ENCODE assay signal across 12 mouse cellular contexts in genomic region chr14:117981532-117981931, GRCm38 (mm10).
DNase-seq lines count a peak whose midpoint lies in the region.
"Had no signal": no experiment of that assay in that cellular context is flagged by ENCODE, and none has a peak within 500 bp of the region (broad histone marks: within the 10 kb centered on the region; RNA-seq: fewer than 3 reads in every experiment).

No protein-coding gene starts in this region.

- H3K27ac ChIP-seq in limb, embryonic 10.5 days = no peak overlapping the region
- H3K27ac ChIP-seq: intestine, embryonic 15.5 days; liver, embryonic 13.5 days had no signal

- H3K9me3 ChIP-seq in limb, embryonic 10.5 days (replicated peaks) = no peaks in the 10 kb centered on the region
- H3K9me3 ChIP-seq: intestine, embryonic 15.5 days; liver, embryonic 13.5 days had no signal

- DNase-seq in cerebellum, postnatal 25 days = peak; percentile 45 to 69
- DNase-seq in cerebellum, adult 9-11 months = no peak
- peak; percentile 43 for DNase-seq in lung, postnatal 10 days
- DNase-seq in lung, postnatal 14 days = no peak
- peak; percentile 61 to 62 for DNase-seq in left cerebral cortex, postnatal 10 days (ENCODE audit: extremely low spot score in 1 of 2, low spot score in 2 of 2)
- no peak for DNase-seq in kidney, postnatal 25 days
- DNase-seq in limb, embryonic 10.5 days (ENCODE audit: low spot score) = no peak
- no peak for DNase-seq in urinary bladder, postnatal 10 days (ENCODE audit: low spot score)
- DNase-seq: heart, adult 11 months; heart, postnatal 14 days; liver, embryonic 13.5 days had no signal

- H3K4me3 ChIP-seq in limb, embryonic 10.5 days = no peak overlapping the region
- H3K4me3 ChIP-seq: intestine, embryonic 15.5 days; liver, embryonic 13.5 days had no signal

- intact Hi-C loops in left cerebral cortex, postnatal 10 days (cut with DNase I) = no loop called here

- 97% methylated on average over 10 of the region's 10 CpGs for WGBS in limb, embryonic 10.5 days

- no peaks in the 10 kb centered on the region for H3K27me3 ChIP-seq in limb, embryonic 10.5 days (ENCODE audit: low read depth, poor library complexity, severe bottlenecking)
- H3K27me3 ChIP-seq: intestine, embryonic 15.5 days; liver, embryonic 13.5 days had no signal

- no peaks in the 10 kb centered on the region for H3K4me1 ChIP-seq in limb, embryonic 10.5 days
- H3K4me1 ChIP-seq: intestine, embryonic 15.5 days; liver, embryonic 13.5 days had no signal

- no peaks in the 10 kb centered on the region for H3K36me3 ChIP-seq in limb, embryonic 10.5 days
- H3K36me3 ChIP-seq: intestine, embryonic 15.5 days; liver, embryonic 13.5 days had no signal

Comparison
In these comparisons a context has a peak if more than half of its experiments do, and no peak if none do; other contexts are left out.
1. DNase-seq: peak in cerebellum, postnatal 25 days (2 of 2), lung, postnatal 10 days (single experiment) and left cerebral cortex, postnatal 10 days (2 of 2); none in cerebellum, adult 9-11 months (single experiment), lung, postnatal 14 days (single experiment), kidney, postnatal 25 days (0 of 2), limb, embryonic 10.5 days (single experiment) and urinary bladder, postnatal 10 days (single experiment).